Mouse (Mus musculus) heart, embryonic 16.5 days (tissue): ENCODE measurements around the gene Cdc6. TPM values are rescaled to one million over a fixed set of nuclear protein-coding genes. Genes with fewer than 3 reads are reported as not detected.

Source experiments
- ATAC-seq: fragments of 200-750 bp; cut with Nextera tagmentation; replicated peaks from 2 replicates; pipeline ENCODE4 v1.8.0; 2017; ENCODE audit warnings: moderate number of reproducible peaks; ENCODE audit not compliant: insufficient read depth, low FRiP score; ENCODE audit errors: extremely low read depth
- H3K27ac ChIP-seq: fragments of 300-500 bp; sonication (generic); 2 replicates; pipeline ENCODE4 v1.5.1; 2014; ENCODE audit warnings: mild to moderate bottlenecking, low read length, control low read depth, moderate library complexity
- H3K27me3 ChIP-seq: fragments of 300-500 bp; sonication (generic); 2 replicates; pipeline ENCODE4 v1.6.1; 2014; ENCODE audit warnings: low read length, mixed read lengths; ENCODE audit not compliant: control insufficient read depth, insufficient read depth
- H3K36me3 ChIP-seq: fragments of 300-500 bp; sonication (generic); 2 replicates; pipeline ENCODE4 v1.6.1; 2014; ENCODE audit not compliant: control insufficient read depth, insufficient read depth
- H3K4me1 ChIP-seq: fragments of 300-500 bp; sonication (generic); 2 replicates; pipeline ENCODE4 v1.6.1; 2014; ENCODE audit warnings: low read length, mixed read lengths; ENCODE audit not compliant: control insufficient read depth, insufficient read depth
- H3K4me2 ChIP-seq: fragments of 300-500 bp; sonication (generic); 2 replicates; pipeline ENCODE4 v1.6.1; 2014; ENCODE audit warnings: low read depth, mild to moderate bottlenecking, control low read depth, low read length
- H3K4me3 ChIP-seq: fragments of 300-500 bp; sonication (generic); 2 replicates; pipeline ENCODE4 v1.5.1; 2014; ENCODE audit warnings: mild to moderate bottlenecking, control low read depth, low read length
- H3K9ac ChIP-seq: fragments of 300-500 bp; sonication (generic); 2 replicates; pipeline ENCODE4 v1.6.1; 2014; ENCODE audit warnings: low read length, control low read depth
- H3K9me3 ChIP-seq: fragments of 300-500 bp; sonication (generic); replicated peaks from 2 replicates; pipeline ENCODE4 v1.6.1; 2016; ENCODE audit warnings: low read length; ENCODE audit not compliant: control insufficient read depth
- WGBS: fragments of 180-500 bp; shearing (Covaris S2); extraction: QIAGEN DNeasy Blood & Tissue Kit; methylation state at CpG from one replicate; pipeline ENCODE4 v1.1.7; 2014; 5-methylcytosine and 5-hydroxymethylcytosine counted together
- polyA plus RNA-seq: library from polyadenylated mRNA; unstranded; fragments of >200 nt; fragmentation: Nextera tagmentation; extraction: Ambion mirVana; gene quantifications from 2 replicates; pipeline ENCODE4 v1.2.1, GENCODE M21; 2015

Cdc6 gene
- polyA plus RNA-seq, 1 experiment from 2014 or later, result 23.0 TPM

DNA sequence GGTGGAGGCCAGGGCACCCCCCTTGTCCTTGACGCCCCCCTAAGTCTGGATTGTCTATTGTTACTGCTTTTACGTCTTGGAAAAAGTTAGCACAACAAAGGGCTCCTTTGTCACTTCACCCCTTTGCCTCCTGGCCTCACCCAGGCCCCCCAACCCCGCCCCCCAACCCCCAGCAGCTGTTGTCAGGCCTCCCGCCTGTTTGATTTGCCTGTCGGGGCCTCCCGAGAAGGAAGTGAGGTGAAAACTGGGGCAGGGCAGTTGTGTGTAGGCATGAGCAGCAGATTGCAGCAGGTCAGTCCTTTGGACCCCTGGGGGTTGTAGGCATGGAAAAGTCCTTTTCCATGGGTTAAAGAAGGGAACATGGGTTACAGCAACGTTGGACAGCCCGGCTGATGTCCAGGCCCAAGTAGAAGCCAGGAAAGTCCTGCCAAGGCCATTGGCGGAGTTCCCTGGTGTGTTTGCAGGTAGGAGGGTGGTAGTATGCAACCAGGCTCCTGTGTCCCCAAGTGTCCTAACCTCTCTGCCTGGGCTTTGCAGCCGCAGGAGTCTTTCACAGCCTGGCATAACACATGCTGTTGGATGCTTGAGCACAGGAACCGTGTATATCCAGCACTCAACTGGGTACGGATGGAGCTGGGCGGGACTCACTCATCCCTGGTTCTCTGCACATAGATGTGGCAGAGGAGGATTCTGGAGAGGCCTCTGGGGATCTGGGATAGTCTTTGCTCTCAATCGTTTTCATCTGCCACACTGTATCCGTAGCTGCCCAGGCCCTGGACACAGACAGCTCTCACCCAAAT is 57.2 kb downstream of the Cdc6 start:
- Histone ChIP-seq H3K9me3 (no peaks in the 10 kb centered on the region), H3K4me3 (peak overlapping the region; percentile 72), H3K27me3 (no peaks in the 10 kb centered on the region), H3K4me1 (peaks cover 92% of the 10 kb centered on the region), H3K27ac (peak overlapping the region; percentile 93), H3K9ac (peak overlapping the region; percentile 84), H3K36me3 (peaks cover 19% of the 10 kb centered on the region), H3K4me2 (peak overlapping the region; percentile 100)
- WGBS, result 32% methylated on average over 15 of the region's 15 CpGs
- ATAC-seq, result no peak

DNA sequence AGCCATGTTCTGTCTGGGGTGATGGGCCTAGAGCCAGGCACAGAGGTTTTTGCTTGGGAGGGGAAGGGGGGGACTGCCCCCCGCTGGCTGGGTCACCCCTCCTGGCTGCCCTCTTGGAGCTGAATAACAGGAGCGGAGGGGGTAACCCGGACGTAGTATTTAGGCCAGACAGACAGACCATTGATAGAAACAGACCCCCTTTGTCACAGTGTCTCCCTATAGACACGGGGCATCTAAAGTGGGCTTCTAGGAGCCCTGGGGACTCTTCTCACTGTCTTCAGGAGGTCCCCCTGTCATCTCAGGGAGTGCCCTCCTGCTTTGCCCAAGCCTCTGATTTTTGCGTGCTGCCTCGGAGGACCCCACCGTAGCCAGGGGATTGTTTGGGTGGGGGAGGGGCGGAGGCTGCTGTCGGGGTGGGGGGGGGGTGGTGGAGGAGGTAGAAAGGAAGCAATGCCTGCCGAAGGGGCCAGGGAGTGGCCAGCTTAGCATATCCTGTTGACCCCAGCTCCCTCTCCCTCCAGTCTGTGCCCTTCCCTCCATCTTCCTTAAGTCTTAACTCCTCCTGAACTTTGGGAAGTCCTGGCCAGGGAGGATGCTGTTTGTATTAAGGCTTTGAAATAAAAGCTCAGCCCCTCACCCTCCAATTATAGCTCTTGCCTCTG is 57.9 kb downstream of the Cdc6 start:
- Histone ChIP-seq H3K9me3 (no peaks in the 10 kb centered on the region), H3K36me3 (peaks cover 26% of the 10 kb centered on the region), H3K27ac (peak overlapping the region; percentile 93; the same call in 1 of the 2 replicates), H3K4me3 (peak overlapping the region; percentile 9; the same call in 1 of the 2 replicates), H3K4me2 (peak overlapping the region; percentile 100), H3K9ac (peak overlapping the region; percentile 84), H3K4me1 (peaks cover 94% of the 10 kb centered on the region), H3K27me3 (no peaks in the 10 kb centered on the region)
- ATAC-seq, result no peak
- 22% methylated on average over 11 of the region's 11 CpGs for WGBS

DNA sequence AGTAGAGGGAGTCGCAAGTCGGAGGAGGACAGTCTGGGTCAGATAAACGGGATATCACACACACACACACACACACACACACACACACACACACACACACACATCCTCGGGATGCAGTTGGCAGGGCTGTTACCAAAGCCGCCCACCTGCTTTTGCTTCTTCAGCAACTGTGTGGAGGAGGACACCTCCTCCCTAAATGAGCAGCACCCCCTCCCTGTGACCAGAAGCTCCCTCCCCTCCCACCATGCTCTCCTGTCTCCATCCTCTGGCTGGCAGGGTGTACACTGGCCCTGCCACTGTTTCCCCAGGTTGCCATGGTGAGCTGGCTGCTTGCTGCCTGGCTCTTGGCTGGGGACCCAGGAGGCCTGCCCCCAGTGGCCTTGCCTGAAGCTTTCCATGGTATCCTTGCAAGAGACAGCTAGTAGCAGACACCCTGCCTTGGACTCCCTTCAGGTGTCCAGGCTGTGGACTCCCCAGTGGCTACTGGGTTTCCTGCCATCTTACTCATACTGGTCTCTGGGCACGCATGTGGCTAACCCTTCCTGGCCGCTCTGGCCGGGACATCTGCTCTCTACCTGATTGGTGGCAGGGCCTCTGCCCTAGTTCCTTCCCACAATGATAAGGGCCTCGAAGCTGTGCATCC is 59.0 kb downstream of the Cdc6 start:
- peak overlapping the region; percentile 41 for H3K27ac ChIP-seq
- WGBS, result 41% methylated on average over 9 of the region's 9 CpGs
- H3K4me3 ChIP-seq, result no peak overlapping the region
- peak overlapping the region; percentile 84; the same call in 1 of the 2 replicates for H3K9ac ChIP-seq
- no peaks in the 10 kb centered on the region for H3K9me3 ChIP-seq
- peaks cover 36% of the 10 kb centered on the region for H3K36me3 ChIP-seq
- peaks cover 94% of the 10 kb centered on the region for H3K4me1 ChIP-seq
- no peaks in the 10 kb centered on the region for H3K27me3 ChIP-seq
- H3K4me2 ChIP-seq, result no peak overlapping the region
- no peak; the same call in 1 of the 2 replicates for ATAC-seq

DNA sequence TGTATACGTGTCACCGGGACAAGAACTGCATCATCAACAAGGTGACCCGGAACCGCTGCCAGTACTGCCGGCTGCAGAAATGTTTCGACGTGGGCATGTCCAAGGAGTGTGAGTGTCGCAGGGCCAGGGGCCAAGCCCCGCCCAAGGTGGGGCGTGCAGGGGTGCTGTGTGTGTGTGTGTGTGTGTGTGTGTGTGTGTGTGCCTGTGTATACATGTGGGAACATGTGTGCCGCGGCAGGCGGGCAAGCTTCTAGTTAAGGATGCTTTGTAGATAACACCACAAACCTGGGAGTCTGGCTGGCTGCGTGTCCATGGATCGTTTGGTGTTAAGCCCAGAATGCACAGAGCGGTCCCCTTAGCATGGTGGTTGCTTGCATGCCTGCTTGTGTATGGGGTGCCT is 60.5 kb downstream of the Cdc6 start:
- Histone ChIP-seq H3K27me3 (no peaks in the 10 kb centered on the region), H3K4me3 (no peak overlapping the region), H3K9ac (no peak overlapping the region), H3K4me2 (no peak overlapping the region), H3K27ac (peak overlapping the region; percentile 58), H3K9me3 (no peaks in the 10 kb centered on the region), H3K36me3 (peaks cover 50% of the 10 kb centered on the region), H3K4me1 (peaks cover 82% of the 10 kb centered on the region)
- ATAC-seq, result no peak
- 58% methylated on average over 15 of the region's 16 CpGs for whole genome bisulfite sequencing

DNA sequence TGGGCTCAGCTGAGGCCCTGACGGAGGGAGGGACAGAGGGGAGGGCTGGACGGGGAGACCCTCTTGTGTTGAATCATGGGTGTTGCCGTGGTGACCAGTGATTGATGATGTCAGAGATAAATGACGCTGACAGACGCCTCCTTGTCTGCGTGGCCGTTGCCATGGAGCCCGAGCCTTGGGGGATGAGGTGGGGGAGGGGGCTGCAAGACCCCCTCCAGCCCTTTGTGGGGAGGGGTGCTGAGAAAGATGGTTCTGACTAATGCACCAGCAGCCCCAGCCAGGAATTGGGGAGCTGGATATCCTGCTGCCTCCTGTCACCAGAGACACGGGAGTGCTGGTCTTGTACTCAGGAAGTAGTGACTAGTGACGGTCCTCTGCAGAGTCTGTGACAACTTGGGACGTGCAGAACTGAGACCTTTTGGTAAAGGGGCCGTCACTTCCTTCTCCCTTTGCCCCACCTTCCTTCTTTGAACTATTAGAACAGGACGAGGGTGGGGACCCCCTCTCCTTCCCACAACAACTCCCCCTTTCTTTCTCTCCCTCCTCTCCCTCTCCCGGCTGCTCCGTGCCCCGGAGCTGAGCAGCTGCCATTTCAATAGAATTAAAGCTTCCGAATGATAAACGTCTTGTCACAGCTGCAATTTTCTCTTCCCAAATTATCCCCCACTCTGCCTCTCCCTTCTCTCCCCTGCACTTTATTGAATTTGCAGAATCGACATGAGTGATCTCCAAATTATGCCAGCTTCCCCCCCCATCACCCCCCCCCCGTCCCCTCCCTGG is 61.3 kb downstream of the Cdc6 start:
- Histone ChIP-seq H3K4me3 (no peak overlapping the region), H3K27ac (peak overlapping the region; percentile 58), H3K4me2 (0 out of 2 replicates have a peak overlapping the region, but pooled peaks have one; percentile 16), H3K9me3 (no peaks in the 10 kb centered on the region), H3K36me3 (peaks cover 54% of the 10 kb centered on the region), H3K27me3 (no peaks in the 10 kb centered on the region), H3K4me1 (peaks cover 74% of the 10 kb centered on the region), H3K9ac (0 out of 2 replicates have a peak overlapping the region, but pooled peaks have one; percentile 32)
- ATAC-seq, result no peak
- 28% methylated on average over 20 of the region's 20 CpGs for WGBS

DNA sequence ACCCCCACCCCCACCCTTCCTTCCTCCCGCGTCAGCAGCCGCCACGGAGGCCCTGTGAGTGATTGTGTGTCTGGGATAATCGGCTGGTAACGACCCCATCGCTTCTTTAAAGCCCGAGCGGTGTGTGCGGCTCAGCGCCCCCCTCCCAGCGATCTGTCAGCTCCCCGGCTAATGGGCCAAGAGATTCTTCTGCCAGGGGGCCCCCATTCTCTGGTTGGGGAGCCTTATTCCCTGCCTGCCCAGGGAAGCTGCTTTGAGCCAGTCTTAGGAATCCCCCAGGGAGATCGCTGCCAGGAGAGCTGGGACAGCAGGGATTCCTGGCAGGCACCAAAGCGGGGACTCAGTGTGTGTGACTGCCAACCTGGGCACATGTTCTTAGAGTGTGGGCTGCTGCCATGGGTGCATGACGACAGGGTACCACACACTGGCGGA is 61.9 kb downstream of the Cdc6 start:
- peaks cover 68% of the 10 kb centered on the region for H3K4me1 ChIP-seq
- H3K4me2 ChIP-seq, result no peak overlapping the region
- 0 out of 2 replicates have a peak overlapping the region, but pooled peaks have one; percentile 24 for H3K9ac ChIP-seq
- peaks cover 58% of the 10 kb centered on the region for H3K36me3 ChIP-seq
- H3K27me3 ChIP-seq, result no peaks in the 10 kb centered on the region
- H3K27ac ChIP-seq, result no peak overlapping the region; the same call in 1 of the 2 replicates
- 50% methylated on average over 15 of the region's 17 CpGs for WGBS
- ATAC-seq, result no peak
- H3K9me3 ChIP-seq, result no peaks in the 10 kb centered on the region
- no peak overlapping the region for H3K4me3 ChIP-seq

DNA sequence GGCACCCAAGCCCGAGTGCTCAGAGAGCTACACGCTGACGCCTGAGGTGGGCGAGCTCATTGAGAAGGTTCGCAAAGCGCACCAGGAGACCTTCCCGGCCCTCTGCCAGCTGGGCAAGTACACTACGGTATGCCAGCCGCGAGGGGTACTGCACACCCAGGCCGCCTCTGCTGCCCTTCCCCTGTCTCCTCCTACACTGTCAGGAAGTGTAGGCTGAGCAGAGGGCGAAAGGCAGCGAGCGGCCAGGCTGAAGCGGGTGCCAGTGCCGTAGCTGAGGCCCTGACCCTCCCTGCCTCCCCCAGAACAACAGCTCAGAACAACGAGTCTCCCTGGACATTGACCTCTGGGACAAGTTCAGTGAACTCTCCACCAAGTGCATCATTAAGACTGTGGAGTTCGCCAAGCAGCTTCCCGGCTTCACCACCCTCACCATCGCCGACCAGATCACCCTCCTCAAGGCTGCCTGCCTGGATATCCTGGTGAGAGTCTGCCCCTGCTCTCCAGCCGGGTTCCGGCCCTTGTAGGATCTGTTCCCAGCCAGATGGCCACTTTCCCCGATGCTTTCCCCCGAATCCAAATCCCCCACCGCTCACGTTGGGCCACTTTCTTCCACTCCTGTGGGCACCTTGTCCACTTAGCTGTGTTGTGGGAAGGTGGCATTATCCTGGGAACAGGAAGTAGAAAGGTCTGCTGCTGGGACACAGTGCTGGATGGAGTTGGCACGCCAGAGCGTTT is 62.8 kb downstream of the Cdc6 start:
- Histone ChIP-seq H3K27ac (peak overlapping the region; percentile 29; the same call in 1 of the 2 replicates), H3K36me3 (peaks cover 64% of the 10 kb centered on the region), H3K4me2 (no peak overlapping the region), H3K9ac (peak overlapping the region; percentile 12; the same call in 1 of the 2 replicates), H3K4me3 (no peak overlapping the region), H3K4me1 (peaks cover 61% of the 10 kb centered on the region), H3K9me3 (no peaks in the 10 kb centered on the region), H3K27me3 (no peaks in the 10 kb centered on the region)
- no peak for ATAC-seq
- WGBS, result 72% methylated on average over 29 of the region's 29 CpGs
